Mouse (Mus musculus) right cerebral cortex, adult 2 months (tissue): Measurements from ENCODE around the gene Trpv2.

ENCODE experiments used
- DNase-seq, 2 experiments: peaks; one replicate each; pipeline ENCODE4 v3.0.0; 2021 to 2022; ENCODE audit warnings: low spot score in 2 of 2

The Trpv2 gene

DNA sequence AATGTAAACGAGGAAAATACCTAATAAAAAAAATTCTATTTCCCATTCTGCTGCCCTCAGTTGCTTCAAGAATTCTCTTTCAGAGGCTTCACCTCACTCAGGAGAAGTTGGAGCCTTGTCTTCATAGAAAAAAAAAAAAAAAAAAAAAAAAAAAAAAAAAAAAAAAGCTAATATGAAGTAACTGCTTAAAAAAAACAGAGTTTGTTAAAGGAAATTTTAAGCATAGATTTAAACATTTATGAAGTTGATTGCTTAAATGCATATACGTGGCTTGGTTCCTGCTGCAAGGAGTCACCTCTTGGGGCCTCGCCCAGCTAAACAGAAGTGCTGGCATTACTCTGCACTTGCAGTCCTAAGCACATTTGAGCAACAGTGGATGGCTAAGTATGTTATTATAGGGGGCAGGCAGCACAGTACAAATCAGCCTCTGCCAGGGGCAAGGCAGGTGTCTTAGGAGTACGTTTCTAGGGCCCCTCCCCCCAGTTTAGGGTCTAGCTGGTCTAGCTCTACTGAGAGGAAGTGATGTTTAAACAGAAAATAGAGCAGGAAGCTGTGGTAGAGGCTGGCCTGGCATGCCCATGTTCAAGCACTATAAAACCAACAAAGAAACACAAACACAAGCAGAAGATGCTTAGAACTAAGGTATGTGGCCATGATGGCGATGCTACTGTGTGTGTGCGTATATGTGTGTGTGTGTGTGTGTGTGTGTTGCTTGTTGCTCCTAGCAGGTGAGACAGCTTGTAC, at the start of gene Trpv2:
TSS of gene Trpv2 (plus strand) at position 528 of the 744 bp plus-strand sequence.
- no peak for DNase-seq

DNA sequence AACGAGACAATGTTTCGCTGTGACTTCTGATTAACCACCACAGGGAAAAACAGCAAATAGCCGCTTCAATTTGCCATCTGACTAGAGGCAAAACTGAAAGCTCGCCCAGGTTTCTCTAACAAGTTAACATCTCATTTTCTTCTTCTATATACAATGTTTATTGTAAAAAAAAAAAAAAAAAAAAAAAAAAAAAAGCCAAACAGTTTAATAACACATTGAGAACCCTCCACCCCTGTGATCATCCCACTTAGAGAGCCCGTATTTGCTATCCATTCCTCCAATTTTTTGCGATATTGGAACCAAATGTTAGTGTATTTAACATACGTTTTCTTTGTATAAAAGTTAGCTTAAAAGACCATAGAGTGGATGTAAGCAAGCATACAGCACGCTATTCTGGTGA, 37.2 kb upstream of the Trpv2 start:
- DNase-seq = no peak

- DNase-seq = no peak
Measured at GRCm38 (mm10) chr11:62537590-62537989, 36.7 kb upstream of the Trpv2 start.

DNA sequence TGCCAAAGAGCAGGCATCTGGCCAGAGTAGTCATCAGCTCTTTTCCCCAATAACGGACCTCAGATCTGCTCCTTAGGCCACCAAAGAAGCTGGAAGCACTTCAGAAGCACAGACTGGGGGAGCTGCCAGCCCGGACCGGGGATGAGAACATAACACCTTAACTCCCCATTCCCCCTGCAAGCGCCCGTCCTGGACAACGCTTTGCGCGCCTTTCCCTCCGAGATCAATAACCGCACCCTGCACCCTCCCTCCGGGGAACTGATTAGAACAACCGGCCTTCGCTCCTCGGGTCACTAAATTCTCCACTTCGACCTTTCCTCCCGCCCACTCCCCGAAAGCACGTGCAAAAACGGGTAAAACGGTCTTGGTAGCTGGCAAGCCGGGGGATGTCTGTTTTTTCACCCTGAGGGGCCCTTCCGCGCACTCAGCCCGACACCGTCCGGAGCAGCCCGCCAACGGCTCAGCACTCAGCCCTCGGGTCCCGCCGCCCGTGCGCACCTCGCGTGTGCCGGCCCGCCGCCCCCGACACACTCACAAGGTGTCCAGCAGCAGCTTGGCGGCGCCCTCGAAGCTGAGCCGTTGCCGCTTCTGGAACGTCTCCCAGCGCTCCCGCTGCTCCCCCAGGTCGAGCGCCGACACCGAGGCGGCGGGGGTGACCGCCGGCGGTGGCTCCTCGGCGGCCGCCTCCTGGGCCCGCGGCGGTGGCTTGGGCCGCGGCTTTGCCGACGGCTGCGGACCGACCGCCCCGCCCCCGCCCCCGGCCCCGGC, 35.8 kb upstream of the Trpv2 start:
- DNase-seq = peak; percentile 27 to 44

DNA sequence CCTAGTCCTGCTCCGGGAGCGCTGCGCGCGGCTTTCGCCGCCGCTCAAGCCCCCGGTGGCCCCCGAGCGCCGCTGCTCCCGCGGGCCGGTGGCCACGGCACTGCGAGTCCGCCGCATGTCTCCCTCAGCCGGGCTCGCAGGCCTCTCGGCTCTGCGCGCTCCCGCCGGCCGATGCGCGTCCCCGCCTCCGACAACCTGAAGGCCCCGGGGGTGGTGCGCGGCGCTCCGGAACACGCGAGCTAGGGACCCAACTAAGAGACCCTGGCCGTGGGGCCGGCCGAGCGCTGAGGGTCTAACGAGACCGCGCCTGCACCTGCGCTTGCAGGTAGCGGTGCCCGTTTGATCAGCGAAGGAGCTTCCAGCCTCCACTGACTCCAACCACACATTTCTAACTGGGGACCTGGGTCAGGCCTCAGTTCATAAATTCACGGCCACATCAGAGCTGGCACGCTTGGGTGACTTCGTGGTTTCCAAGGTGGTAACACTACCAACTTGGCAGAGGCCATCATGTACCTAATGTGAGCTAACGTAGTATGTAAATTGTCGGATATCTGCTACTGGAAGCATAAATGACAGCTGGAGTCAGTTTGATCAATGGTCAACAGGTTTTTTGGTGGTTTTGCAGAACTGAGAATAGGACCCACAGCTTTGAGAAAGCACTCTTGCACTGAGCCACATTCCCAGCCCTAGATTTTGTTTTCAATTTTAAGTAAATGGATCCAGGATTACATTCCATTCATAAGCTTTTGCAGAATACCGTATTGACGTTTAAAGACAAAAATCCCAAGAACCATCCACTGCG, 35.0 kb upstream of the Trpv2 start, which contains the start of gene Cenpv:
TSS of gene Cenpv (minus strand) at position 173 of the 802 bp plus-strand sequence.
- DNase-seq = peak; percentile 69 to 78

DNA sequence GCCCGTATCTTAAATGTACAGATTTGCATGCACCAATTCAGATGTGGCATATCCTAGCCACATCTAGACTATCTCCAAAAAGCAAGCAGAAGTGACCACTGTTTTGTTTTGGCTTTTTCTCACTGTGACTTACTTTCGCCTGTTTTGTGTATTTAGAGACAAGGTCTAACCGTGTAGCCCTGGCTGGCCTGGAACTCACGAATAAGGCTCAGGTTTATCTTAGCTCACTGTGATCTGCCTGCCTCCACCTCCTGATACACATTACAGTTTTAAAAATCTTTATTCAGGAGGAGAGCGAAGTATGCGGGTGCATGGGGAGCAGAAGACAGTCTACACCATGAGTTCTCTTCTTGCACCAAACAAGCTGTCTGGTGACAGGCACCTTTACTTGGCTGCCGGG, 34.1 kb upstream of the Trpv2 start:
- DNase-seq = no peak

DNA sequence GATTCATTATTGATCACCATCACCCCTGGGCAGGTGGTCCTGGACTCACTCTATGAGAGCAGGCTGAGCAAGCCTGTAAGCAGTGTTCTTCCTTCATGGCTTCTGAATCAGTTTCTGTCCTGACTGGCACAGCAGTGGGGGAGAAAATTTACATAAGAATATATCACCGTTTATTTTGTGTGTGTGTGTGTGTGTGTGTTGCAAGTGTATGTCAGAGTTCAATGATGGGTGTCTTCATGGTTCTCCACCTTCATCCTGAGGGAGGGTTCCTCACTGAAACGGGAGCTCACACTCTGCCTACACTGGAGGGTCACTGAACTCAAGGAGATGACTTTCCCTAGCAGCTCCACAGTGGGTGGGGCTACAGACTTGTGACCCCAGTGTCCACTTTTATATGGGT, 33.3 kb upstream of the Trpv2 start:
- no peak for DNase-seq

DNA sequence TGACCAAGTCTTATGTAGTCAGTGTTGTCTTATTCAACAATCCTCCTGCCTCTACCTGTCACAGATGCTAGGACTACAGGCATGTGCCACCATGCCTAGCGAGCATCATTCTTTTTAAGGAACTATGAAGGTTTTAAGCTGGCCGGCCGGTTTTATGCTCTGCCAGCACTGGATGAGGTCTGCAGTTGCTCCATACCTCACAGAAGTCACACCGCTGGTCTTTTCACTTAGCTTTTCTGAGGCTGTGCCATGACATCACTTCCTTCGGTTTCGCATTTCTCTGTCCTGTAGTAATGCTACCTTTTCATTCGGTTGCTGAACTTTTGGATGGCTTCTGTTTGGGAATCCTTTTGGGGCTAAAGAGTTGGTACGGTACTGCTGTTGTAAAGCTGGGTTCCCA, 32.7 kb upstream of the Trpv2 start:
- DNase-seq = no peak

DNA sequence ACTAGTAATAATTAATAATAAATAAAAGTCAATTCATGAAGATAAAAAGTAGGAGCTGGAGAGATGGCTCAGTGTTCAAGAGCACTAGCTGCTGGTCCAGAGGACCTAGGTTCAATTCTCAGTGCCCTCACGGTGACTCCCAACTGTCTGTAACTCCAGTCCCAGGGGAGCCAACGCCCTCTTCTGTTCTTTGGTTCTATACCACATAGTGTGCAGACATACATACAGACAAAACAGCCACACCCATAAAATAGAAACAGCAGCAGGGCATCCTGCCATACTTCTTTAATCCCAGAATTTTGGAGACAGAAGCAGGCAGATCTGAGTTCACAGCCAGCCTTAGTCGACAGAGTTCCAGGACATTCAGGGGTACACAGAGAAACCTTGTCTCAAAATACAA, 30.3 kb upstream of the Trpv2 start:
- DNase-seq = no peak

- peak in 1 of 2 experiments; percentile 33 for DNase-seq
Measured at GRCm38 (mm10) chr11:62549782-62550181, 24.5 kb upstream of the Trpv2 start.

GRCm38 (mm10) chr11:62550227-62550685, 24.0 kb upstream of the Trpv2 start:
- DNase-seq = peak; percentile 49 to 50

DNA sequence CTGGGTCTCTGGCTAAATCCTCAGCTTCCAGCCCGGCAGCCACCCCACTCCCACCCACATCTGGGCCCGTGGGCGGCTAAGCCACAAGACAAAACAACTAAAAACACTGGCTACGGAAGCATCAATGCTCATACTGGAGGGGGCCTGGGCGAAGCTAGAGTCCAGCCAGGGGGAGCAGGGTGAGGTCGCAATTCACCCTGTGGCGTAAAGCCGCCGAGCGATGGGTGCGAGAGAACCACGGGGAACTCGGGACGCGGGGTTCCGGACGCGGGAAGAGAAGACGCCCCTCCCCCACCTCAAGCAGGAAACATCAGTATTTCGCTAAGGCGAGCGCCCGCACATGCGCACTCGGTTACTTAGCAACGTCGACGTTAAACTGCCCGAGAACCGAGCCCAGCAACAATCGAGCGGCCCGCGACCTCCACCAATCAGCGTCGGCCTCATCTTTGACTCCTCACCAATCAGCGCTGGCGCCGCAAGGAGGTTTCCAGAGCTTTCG, 23.5 kb upstream of the Trpv2 start, which contains the start of gene Ubb:
TSS of gene Ubb (plus strand) at position 445 of the 499 bp plus-strand sequence.
- DNase-seq = peak; percentile 99 to 100

DNA sequence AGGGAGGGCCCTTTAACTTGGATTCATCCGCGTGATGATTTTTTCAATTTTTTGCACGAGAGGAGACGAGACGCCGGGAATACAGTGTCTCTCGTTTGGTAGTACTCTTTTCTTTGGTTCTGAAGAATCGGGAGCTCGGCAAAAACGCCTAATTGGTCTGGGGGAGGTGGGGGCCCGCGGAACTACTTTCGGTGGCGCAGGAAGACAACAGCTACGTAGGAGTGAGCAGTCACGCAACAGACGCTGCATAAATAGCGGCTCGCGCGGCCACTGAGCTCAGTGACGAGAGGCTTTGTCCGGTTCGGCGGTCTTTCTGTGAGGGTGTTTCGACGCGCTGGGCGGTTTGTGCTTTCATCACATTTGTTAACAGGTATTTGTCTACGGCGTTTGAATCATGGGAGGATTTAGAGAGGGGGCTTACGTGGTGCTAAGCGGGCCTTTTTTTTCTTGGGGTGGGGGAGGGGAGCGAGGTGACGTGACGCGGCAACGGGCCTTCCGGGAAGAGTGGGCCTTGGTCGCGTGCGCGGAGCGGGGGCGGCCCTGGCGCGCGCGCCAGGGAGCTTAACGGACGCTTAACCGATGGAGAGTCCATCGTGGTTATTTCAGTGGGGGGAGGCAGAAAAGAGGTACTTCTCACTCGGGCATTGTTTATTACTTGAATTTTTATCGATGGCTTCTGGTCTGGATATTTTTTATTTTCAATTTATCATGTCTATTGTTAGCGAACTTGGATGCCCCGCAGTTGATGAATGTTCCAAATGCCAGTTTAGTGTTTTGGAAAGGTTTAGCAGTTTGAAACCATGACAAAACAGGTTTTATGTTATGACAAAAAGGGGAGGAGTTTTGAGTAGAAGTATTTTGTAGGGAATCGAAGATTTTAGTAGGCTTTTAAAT, 22.8 kb upstream of the Trpv2 start:
- peak; percentile 86 to 89 for DNase-seq

- DNase-seq = no peak
Measured at GRCm38 (mm10) chr11:62553186-62553585, 21.1 kb upstream of the Trpv2 start.

GRCm38 (mm10) chr11:62553633-62554032, 20.7 kb upstream of the Trpv2 start:
- DNase-seq = no peak

DNA sequence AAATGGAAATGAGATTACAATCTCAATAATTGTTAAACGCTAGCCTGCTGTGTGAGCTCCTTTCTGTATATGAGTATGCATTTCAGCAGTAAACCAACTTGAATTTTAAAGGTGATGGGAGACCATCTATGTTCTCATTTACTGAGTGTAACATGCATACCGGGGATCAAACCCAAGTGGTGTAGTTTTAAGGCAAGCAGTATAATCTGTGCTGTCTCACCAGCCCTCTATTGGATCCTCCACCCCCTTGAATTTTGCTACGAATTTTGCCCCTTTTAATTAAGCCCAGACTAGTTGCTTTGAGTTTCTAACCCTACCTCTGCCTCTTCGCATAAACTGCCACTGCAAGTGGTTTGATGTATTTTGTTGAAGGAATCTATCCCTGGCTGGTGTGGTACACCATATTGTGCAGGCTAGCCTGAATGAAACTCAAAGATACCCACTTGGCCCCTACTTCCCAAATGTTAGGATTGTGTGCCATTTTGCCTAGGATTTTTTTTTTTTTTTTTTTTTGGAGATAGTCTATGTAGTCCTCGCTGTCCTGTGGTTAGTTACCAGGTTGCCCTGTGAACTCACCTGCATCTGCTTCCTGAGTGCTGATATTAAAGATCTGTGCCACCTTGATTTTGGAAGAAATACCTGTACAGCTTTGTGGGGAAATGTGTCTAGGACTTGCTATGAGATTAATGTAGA, 20.0 kb upstream of the Trpv2 start:
- DNase-seq = no peak

DNA sequence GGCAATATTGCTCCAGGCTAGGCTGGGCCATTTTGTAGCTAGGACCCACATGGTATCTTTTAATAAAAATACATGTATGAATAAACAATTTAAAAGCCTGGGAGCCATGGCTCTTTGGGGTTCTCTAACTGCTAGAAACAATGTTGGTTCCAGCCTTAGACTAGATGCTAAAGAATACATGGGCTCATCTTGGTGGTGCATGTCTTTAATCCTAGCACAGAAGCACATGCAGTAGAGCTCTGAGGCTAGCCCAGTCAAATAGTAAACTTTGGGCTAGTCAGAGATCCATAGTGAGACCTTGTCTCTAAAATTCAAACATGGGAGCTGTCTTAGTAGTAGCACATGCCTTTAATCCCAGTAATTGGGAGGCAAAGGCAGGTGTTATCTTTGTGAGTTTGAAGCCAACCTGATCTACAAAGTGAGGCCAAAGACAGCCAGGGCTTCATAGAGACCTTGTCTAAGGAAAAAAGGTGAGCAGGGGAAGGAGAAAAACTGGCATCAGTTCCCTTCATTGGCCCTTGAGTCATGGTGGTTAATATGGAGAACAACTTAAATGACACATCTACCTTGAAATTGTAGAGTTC, 19.3 kb upstream of the Trpv2 start:
- no peak for DNase-seq

DNA sequence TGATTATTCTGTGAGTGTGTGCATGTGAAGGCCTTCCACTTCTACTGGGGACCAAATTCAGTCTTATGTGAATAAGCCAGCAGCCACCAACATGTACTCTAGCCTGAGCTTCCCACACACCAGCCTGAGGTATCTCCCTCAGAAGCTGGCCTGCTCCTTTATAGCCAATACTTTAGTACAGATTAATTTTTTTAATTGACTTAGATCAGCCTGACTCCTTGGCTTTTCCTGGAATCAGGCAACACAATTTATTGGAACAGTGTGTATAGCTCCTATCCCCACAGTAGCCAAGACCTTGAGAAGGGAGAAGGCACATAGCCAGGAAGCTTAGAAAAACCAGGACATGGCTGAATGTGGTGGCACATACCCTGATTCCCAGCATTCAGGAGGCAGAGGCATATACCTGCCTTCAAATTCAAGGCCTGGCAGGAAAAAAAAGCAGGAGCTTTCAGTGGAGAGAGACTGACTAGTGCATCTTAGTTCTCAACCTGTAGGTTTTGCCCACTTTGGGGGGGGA, 18.3 kb upstream of the Trpv2 start:
- no peak for DNase-seq

DNA sequence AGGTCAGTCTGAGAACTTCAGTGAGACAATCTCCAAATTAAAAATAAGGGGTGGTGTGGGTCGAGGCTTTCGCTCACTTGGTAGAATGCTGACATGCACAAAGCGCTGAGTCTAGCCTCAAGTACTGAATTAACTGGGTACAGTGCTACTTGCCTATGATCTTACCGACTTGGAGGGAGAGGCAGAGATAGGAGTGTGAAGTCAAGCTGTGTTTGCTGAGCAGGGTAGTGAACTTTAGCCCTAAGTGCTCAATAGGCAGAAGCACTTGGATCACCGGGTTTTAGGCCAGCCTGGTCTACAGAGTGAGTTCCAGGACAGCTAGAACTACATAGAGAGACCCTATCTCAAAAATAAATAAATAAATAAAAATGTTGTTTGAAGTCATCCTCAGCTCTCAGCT, 17.1 kb upstream of the Trpv2 start:
- DNase-seq = no peak

GRCm38 (mm10) chr11:62558152-62558551, 16.1 kb upstream of the Trpv2 start:
- no peak for DNase-seq
